Mouse (Mus musculus): ENCODE measurements around the gene Usp48. TPM values are rescaled to one million over a fixed set of nuclear protein-coding genes. Genes with fewer than 3 reads are reported as not detected.

Usp48 gene
- polyA plus RNA-seq, 1 experiment from 2014 or later: 87.1 TPM

DNA sequence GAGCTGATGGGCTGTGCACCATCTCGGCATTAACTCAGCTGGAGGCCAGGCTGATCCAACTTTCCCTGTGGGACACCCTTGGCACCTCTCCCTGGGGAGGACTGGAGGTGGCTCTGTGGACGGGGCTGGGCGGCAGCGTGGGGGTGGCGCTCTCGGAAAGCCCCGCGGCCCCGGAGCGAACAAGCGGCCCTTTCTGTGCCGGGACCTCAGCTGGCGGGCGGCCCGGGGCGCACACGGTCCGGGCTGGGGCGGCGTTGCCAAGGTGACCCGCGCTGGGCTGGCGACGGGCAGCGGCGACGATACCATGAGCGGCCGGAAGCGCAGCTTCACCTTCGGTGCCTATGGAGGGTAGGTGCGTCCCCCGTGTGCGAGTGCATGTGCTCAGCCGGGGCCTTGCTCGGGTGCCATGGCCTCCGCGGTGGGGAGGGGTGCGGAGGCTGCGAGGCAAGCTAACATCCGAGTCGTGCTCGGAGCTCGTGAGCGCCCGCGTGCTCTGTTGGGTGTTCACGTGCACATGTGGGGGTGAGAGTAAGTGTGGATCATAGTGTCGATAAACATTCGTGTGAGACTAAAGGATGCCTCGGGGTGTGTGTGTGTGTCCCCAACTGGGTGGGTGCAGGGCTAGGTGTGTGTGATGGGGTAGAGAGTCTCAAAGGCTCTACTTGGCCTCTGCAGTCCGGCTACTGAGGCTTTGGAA is 88.0 kb downstream of the Usp48 start:
- 4% methylated on average over 52 of the region's 52 CpGs for WGBS
- H3K4me1 ChIP-seq: peaks cover 31% of the 10 kb centered on the region
- peaks cover 65% of the 10 kb centered on the region for H3K27me3 ChIP-seq
- H3K4me3 ChIP-seq (replicated peaks): peak overlapping the region; percentile 37
- H3K36me3 ChIP-seq (replicated peaks): no peaks in the 10 kb centered on the region
- peak; percentile 59 for ATAC-seq (ENCODE audit: low FRiP score)
- no peak overlapping the region for H3K27ac ChIP-seq
- H3K4me2 ChIP-seq: peak overlapping the region; percentile 72
- peak overlapping the region; percentile 54 for H3K9ac ChIP-seq
- H3K9me3 ChIP-seq: no peaks in the 10 kb centered on the region

GRCm38 (mm10) chr4:137682961-137683453 is 89.5 kb downstream of the Usp48 start:
- 48% methylated on average over 7 of the region's 7 CpGs for WGBS
- peak; percentile 30; the same call in 1 of the 2 replicates for ATAC-seq (ENCODE audit: low FRiP score)
- Histone ChIP-seq H3K9ac (no peak overlapping the region), H3K27ac (no peak overlapping the region), H3K36me3 (replicated peaks) (no peaks in the 10 kb centered on the region), H3K4me3 (replicated peaks) (no peak overlapping the region), H3K27me3 (peaks cover 51% of the 10 kb centered on the region), H3K4me2 (no peak overlapping the region), H3K9me3 (no peaks in the 10 kb centered on the region), H3K4me1 (peaks cover 28% of the 10 kb centered on the region)

DNA sequence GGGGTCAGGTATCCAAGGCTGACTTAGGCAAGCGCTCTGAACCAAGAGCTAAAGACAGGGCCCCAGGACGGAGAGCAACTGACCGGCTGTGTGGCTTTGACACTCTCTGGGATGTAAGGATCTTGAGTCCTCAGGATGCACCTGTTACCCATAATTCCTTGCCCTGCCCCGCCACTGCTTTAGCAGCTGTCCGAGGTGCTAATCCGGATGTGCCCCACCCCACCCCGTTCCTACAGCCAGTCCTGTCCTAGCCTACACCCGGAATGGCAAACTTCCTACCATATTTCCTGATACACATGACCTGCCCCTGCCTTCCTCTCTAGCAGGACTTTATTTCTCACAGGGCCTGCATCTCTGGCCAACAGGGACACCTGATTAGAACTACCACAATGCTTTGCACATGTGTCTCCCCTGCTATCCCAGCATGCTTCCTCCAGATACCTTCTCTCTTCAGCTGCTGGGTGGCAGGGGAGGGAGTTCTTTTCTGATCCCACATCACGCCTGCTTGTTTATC is 91.3 kb downstream of the Usp48 start:
- no peak overlapping the region for H3K27ac ChIP-seq
- WGBS: 34% methylated on average over 9 of the region's 9 CpGs
- peaks cover 28% of the 10 kb centered on the region for H3K4me1 ChIP-seq
- no peak overlapping the region for H3K4me2 ChIP-seq
- no peaks in the 10 kb centered on the region for H3K36me3 ChIP-seq (replicated peaks)
- no peak overlapping the region for H3K4me3 ChIP-seq (replicated peaks)
- no peak overlapping the region for H3K9ac ChIP-seq
- ATAC-seq (ENCODE audit: low FRiP score): no peak
- no peaks in the 10 kb centered on the region for H3K9me3 ChIP-seq
- peaks cover 42% of the 10 kb centered on the region for H3K27me3 ChIP-seq

DNA sequence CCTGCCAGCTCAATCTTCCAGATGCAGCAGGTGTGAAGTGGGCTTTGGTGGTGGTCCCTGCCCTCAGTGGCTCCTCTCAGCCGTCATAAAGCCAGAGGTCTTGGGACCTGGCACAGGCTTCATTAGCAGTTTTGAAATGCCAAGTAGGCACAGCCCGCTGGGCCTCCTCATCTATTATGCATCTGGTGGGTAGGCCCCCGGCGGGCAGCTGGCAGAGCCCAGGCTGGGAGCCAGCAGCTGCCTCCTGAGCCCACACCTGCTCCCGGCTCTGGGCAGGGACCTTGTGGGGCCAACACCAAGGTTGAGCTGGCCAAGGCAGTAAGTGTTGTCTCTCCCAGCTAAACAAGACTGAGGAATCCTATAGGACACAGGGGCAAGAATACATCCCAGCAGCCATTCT is 92.7 kb downstream of the Usp48 start:
- H3K4me3 ChIP-seq (replicated peaks): no peak overlapping the region
- H3K9me3 ChIP-seq: no peaks in the 10 kb centered on the region
- ATAC-seq (ENCODE audit: low FRiP score): no peak
- peaks cover 16% of the 10 kb centered on the region for H3K4me1 ChIP-seq
- H3K36me3 ChIP-seq (replicated peaks): no peaks in the 10 kb centered on the region
- no peak overlapping the region for H3K4me2 ChIP-seq
- 73% methylated on average over 5 of the region's 5 CpGs for WGBS
- peaks cover 28% of the 10 kb centered on the region for H3K27me3 ChIP-seq
- no peak overlapping the region for H3K27ac ChIP-seq
- H3K9ac ChIP-seq: no peak overlapping the region

GRCm38 (mm10) chr4:137687234-137687825 is 93.8 kb downstream of the Usp48 start:
- 89% methylated on average over 14 of the region's 14 CpGs for WGBS
- H3K4me1 ChIP-seq: 0 out of 2 replicates have a peak, but pooled peaks cover 6% of the 10 kb centered on the region
- no peak for ATAC-seq (ENCODE audit: low FRiP score)
- H3K36me3 ChIP-seq (replicated peaks): no peaks in the 10 kb centered on the region
- H3K27me3 ChIP-seq: peaks cover 18% of the 10 kb centered on the region
- no peak overlapping the region for H3K4me2 ChIP-seq
- no peak overlapping the region for H3K9ac ChIP-seq
- H3K9me3 ChIP-seq: no peaks in the 10 kb centered on the region
- H3K4me3 ChIP-seq (replicated peaks): no peak overlapping the region
- no peak overlapping the region for H3K27ac ChIP-seq

DNA sequence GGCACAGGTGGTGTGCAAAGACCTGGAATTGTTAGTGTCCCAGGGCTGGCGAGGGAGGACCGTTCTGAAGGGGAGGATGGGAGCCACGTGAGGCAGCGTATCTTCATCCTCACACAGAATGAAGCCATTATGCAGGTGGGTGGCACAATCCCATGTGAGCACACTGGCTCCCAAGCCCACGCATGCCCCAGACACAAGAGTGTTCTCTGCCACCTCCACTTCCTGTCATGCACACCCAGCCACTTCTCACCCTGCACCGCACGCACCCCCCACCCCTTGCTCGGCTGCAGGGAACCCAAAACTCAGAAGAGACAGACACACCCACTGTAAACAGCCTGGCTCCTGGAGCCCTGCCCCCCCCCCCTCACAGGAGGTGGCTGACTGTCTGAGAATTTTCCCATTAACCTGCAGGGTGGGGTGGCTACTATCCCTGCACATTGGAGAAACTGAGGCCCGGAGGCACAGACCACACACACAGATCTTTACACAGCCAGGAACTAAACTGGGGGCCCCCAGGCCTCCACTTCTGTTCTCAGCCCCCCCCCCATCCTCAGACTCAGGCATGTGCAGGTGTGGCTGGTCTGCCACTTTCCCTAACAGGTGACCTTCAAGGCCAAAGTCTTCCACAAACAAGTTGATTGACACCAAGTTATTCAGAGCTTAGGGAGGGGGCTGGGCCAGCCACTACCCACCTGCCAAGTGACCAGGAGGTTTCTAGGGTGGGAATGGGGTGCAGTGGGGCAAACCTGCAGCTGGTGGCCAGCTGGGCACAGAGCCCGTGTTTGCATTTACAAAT is 98.8 kb downstream of the Usp48 start:
- 86% methylated on average over 10 of the region's 10 CpGs for WGBS
- Histone ChIP-seq H3K4me2 (no peak overlapping the region), H3K9ac (no peak overlapping the region), H3K27me3 (peaks cover 8% of the 10 kb centered on the region), H3K36me3 (replicated peaks) (no peaks in the 10 kb centered on the region), H3K4me3 (replicated peaks) (no peak overlapping the region), H3K27ac (no peak overlapping the region), H3K9me3 (no peaks in the 10 kb centered on the region), H3K4me1 (peaks cover 7% of the 10 kb centered on the region; the same call in 1 of the 2 replicates)
- ATAC-seq (ENCODE audit: low FRiP score): no peak

DNA sequence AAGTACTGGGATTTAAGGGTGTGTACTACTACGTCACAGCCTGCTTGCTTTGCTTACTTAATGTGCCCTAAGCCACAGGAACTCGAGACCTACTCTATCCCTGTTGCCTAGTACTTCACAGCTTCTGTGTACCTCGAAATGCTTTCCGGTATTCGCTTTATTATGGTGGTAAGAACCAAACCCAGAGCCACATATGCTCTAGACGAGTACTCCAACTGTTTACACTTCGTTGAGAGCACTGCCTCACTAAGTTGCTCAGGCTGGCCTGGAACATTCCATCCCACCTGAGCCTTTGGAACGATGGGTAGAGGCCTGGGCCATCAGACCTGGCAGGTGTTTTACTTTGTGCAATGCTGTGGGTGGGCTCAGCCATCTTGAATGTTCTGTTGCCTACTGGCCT is 101.7 kb downstream of the Usp48 start:
- Histone ChIP-seq H3K4me1 (peaks cover 31% of the 10 kb centered on the region), H3K4me3 (replicated peaks) (no peak overlapping the region), H3K27ac (no peak overlapping the region), H3K9me3 (no peaks in the 10 kb centered on the region), H3K27me3 (peaks cover 8% of the 10 kb centered on the region), H3K4me2 (no peak overlapping the region), H3K9ac (no peak overlapping the region), H3K36me3 (replicated peaks) (no peaks in the 10 kb centered on the region)
- no peak for ATAC-seq (ENCODE audit: low FRiP score)
- WGBS: 87% methylated on average over 8 of the region's 8 CpGs

DNA sequence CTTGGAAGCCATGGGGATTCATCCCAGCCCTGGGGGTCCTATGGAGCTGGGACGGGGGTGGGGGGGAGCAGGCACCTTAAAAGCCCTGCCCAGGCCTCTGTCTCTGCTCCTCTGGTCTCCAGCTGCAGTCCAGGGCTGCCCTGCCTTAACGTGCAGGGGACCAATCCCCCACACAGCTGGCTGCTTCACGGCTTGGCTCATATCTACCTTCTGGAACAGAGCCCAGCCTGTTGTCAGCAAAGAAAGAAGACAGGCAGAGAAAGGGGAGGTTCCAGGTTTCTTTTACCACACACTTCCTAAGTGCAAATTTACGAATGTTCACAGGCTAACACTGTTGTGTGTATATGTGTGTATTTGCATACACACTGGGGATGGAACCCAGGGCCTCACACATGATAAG is 102.3 kb downstream of the Usp48 start:
- peaks cover 31% of the 10 kb centered on the region for H3K4me1 ChIP-seq
- ATAC-seq (ENCODE audit: low FRiP score): no peak
- H3K27ac ChIP-seq: no peak overlapping the region
- H3K27me3 ChIP-seq: peaks cover 8% of the 10 kb centered on the region
- H3K9ac ChIP-seq: no peak overlapping the region
- no peaks in the 10 kb centered on the region for H3K36me3 ChIP-seq (replicated peaks)
- H3K9me3 ChIP-seq: no peaks in the 10 kb centered on the region
- 27% methylated on average over 4 of the region's 4 CpGs for WGBS
- H3K4me3 ChIP-seq (replicated peaks): no peak overlapping the region
- no peak overlapping the region for H3K4me2 ChIP-seq

- Histone ChIP-seq H3K4me2 (no peak overlapping the region), H3K4me1 (peaks cover 31% of the 10 kb centered on the region), H3K27me3 (peaks cover 8% of the 10 kb centered on the region), H3K36me3 (replicated peaks) (no peaks in the 10 kb centered on the region), H3K4me3 (replicated peaks) (no peak overlapping the region), H3K9me3 (no peaks in the 10 kb centered on the region), H3K27ac (no peak overlapping the region), H3K9ac (no peak overlapping the region)
- no peak for ATAC-seq (ENCODE audit: low FRiP score)
- 77% methylated on average over 13 of the region's 13 CpGs for WGBS
Observed at GRCm38 (mm10) chr4:137697156-137697885, 103.8 kb downstream of the Usp48 start.

- Histone ChIP-seq H3K4me2 (no peak overlapping the region), H3K36me3 (replicated peaks) (no peaks in the 10 kb centered on the region), H3K27ac (no peak overlapping the region), H3K9ac (no peak overlapping the region), H3K9me3 (no peaks in the 10 kb centered on the region), H3K27me3 (peaks cover 5% of the 10 kb centered on the region; the same call in 1 of the 2 replicates), H3K4me3 (replicated peaks) (no peak overlapping the region), H3K4me1 (peaks cover 31% of the 10 kb centered on the region)
- no peak for ATAC-seq (ENCODE audit: low FRiP score)
- WGBS: 87% methylated on average over 7 of the region's 7 CpGs
Observed at GRCm38 (mm10) chr4:137698076-137698985, 104.8 kb downstream of the Usp48 start.

Data from forebrain, embryonic 12.5 days (tissue).